Mouse (Mus musculus): ENCODE measurements around the gene Tbc1d14. TPM values are rescaled to one million over a fixed set of nuclear protein-coding genes. Genes with fewer than 3 reads are reported as not detected.

The Tbc1d14 gene
- 39.7 and 41.6 TPM in 2 replicates for polyA plus RNA-seq (2015; fragmentation: Nextera tagmentation; extraction: Ambion mirVana)

- ATAC-seq (replicated peaks; ENCODE audit: low FRiP score, low read depth), result no peak
- Histone ChIP-seq H3K27me3 (ENCODE audit: insufficient read depth, low read length) (no peaks in the 10 kb centered on the region), H3K36me3 (ENCODE audit: insufficient read depth, low read length) (no peaks in the 10 kb centered on the region), H3K4me3 (replicated peaks; ENCODE audit: low read depth, low read length) (no peak within 1 kb of the TSS), H3K9ac (ENCODE audit: low read depth, low read length) (no peak within 1 kb of the TSS), H3K9me3 (replicated peaks; ENCODE audit: low read length) (no peaks in the 10 kb centered on the region), H3K4me2 (ENCODE audit: low read length) (no peak within 1 kb of the TSS), H3K4me1 (replicated peaks; ENCODE audit: insufficient read depth, low read length) (no peaks in the 10 kb centered on the region), H3K27ac (no peak within 1 kb of the TSS)
- DNase-seq (ENCODE audit: low spot score), result no peak
- WGBS, result 78% methylated on average over 5 of the region's 5 CpGs
- no peak for TF ChIP-seq CTCF (IDR thresholded peaks at IDR 0.05; ENCODE audit: low read depth)
Measured at GRCm38 (mm10) chr5:36593176-36593575, at the start of gene Tbc1d14. Gene Tbc1d14, minus strand, starts transcription at chr5:36593276.

GRCm38 (mm10) chr5:36625612-36626011 lies 32.5 kb upstream of the Tbc1d14 start:
- H3K4me3 ChIP-seq (replicated peaks; ENCODE audit: low read depth, low read length), result no peak overlapping the region
- no peak overlapping the region for H3K27ac ChIP-seq
- no peak overlapping the region for H3K4me2 ChIP-seq (ENCODE audit: low read length)
- ATAC-seq (replicated peaks; ENCODE audit: low FRiP score, low read depth), result no peak
- H3K4me1 ChIP-seq (replicated peaks; ENCODE audit: insufficient read depth, low read length), result no peaks in the 10 kb centered on the region; the same call in 1 of the 2 replicates
- H3K9me3 ChIP-seq (replicated peaks; ENCODE audit: low read length), result no peaks in the 10 kb centered on the region
- no peaks in the 10 kb centered on the region for H3K27me3 ChIP-seq (ENCODE audit: insufficient read depth, low read length)
- DNase-seq (ENCODE audit: low spot score), result no peak
- no peak overlapping the region for H3K9ac ChIP-seq (ENCODE audit: low read depth, low read length)
- WGBS, result 49% methylated on average over 5 of the region's 5 CpGs
- no peak for TF ChIP-seq CTCF (IDR thresholded peaks at IDR 0.05; ENCODE audit: low read depth)
- H3K36me3 ChIP-seq (ENCODE audit: insufficient read depth, low read length), result 0 out of 2 replicates have a peak, but pooled peaks cover 2% of the 10 kb centered on the region

- Histone ChIP-seq H3K36me3 (ENCODE audit: insufficient read depth, low read length) (0 out of 2 replicates have a peak, but pooled peaks cover 2% of the 10 kb centered on the region), H3K27ac (no peak overlapping the region), H3K4me1 (replicated peaks; ENCODE audit: insufficient read depth, low read length) (no peaks in the 10 kb centered on the region; the same call in 1 of the 2 replicates), H3K27me3 (ENCODE audit: insufficient read depth, low read length) (no peaks in the 10 kb centered on the region), H3K9ac (ENCODE audit: low read depth, low read length) (no peak overlapping the region), H3K9me3 (replicated peaks; ENCODE audit: low read length) (no peaks in the 10 kb centered on the region), H3K4me2 (ENCODE audit: low read length) (no peak overlapping the region), H3K4me3 (replicated peaks; ENCODE audit: low read depth, low read length) (no peak overlapping the region)
- DNase-seq (ENCODE audit: low spot score), result no peak
- WGBS, result 76% methylated on average over 5 of the region's 5 CpGs
- ATAC-seq (replicated peaks; ENCODE audit: low FRiP score, low read depth), result no peak
- no peak for TF ChIP-seq CTCF (IDR thresholded peaks at IDR 0.05; ENCODE audit: low read depth)
Measured at GRCm38 (mm10) chr5:36623670-36624069, 30.6 kb upstream of the Tbc1d14 start.

GRCm38 (mm10) chr5:36621058-36621449 lies 28.0 kb upstream of the Tbc1d14 start:
- Histone ChIP-seq H3K9ac (ENCODE audit: low read depth, low read length) (no peak overlapping the region), H3K36me3 (ENCODE audit: insufficient read depth, low read length) (peaks cover 16% of the 10 kb centered on the region), H3K27me3 (ENCODE audit: insufficient read depth, low read length) (no peaks in the 10 kb centered on the region), H3K4me2 (ENCODE audit: low read length) (no peak overlapping the region), H3K4me1 (replicated peaks; ENCODE audit: insufficient read depth, low read length) (no peaks in the 10 kb centered on the region; the same call in 1 of the 2 replicates), H3K4me3 (replicated peaks; ENCODE audit: low read depth, low read length) (no peak overlapping the region), H3K27ac (peak overlapping the region; percentile 31; the same call in 1 of the 2 replicates), H3K9me3 (replicated peaks; ENCODE audit: low read length) (no peaks in the 10 kb centered on the region)
- DNase-seq (ENCODE audit: low spot score) (no peak), ATAC-seq (replicated peaks; ENCODE audit: low FRiP score, low read depth) (no peak)
- no peak for TF ChIP-seq CTCF (IDR thresholded peaks at IDR 0.05; ENCODE audit: low read depth)
- 74% methylated on average over 5 of the region's 5 CpGs for WGBS

GRCm38 (mm10) chr5:36620409-36621057 lies 27.5 kb upstream of the Tbc1d14 start:
- H3K4me2 ChIP-seq (ENCODE audit: low read length), result no peak overlapping the region
- DNase-seq (ENCODE audit: low spot score) (peak; percentile 54), ATAC-seq (replicated peaks; ENCODE audit: low FRiP score, low read depth) (no peak)

GRCm38 (mm10) chr5:36618890-36619289 lies 25.8 kb upstream of the Tbc1d14 start:
- TF ChIP-seq CTCF (IDR thresholded peaks at IDR 0.05; ENCODE audit: low read depth), result no peak
- no peak for ATAC-seq (replicated peaks; ENCODE audit: low FRiP score, low read depth)
- Histone ChIP-seq H3K9me3 (replicated peaks; ENCODE audit: low read length) (no peaks in the 10 kb centered on the region), H3K4me1 (replicated peaks; ENCODE audit: insufficient read depth, low read length) (no peaks in the 10 kb centered on the region; the same call in 1 of the 2 replicates), H3K9ac (ENCODE audit: low read depth, low read length) (no peak overlapping the region), H3K27me3 (ENCODE audit: insufficient read depth, low read length) (no peaks in the 10 kb centered on the region), H3K27ac (no peak overlapping the region), H3K4me2 (ENCODE audit: low read length) (no peak overlapping the region), H3K36me3 (ENCODE audit: insufficient read depth, low read length) (peaks cover 37% of the 10 kb centered on the region), H3K4me3 (replicated peaks; ENCODE audit: low read depth, low read length) (no peak overlapping the region)
- DNase-seq (ENCODE audit: low spot score), result no peak
- 90% methylated on average over 5 of the region's 5 CpGs for WGBS

More at GRCm38 (mm10) chr5:36620409-36621057, 27.5 kb upstream of the Tbc1d14 start:
- H3K9ac ChIP-seq (ENCODE audit: low read depth, low read length), result no peak overlapping the region
- no peak for TF ChIP-seq CTCF (IDR thresholded peaks at IDR 0.05; ENCODE audit: low read depth)
- 70% methylated on average over 8 of the region's 8 CpGs for WGBS
- no peak overlapping the region for H3K4me3 ChIP-seq (replicated peaks; ENCODE audit: low read depth, low read length)
- H3K27me3 ChIP-seq (ENCODE audit: insufficient read depth, low read length), result no peaks in the 10 kb centered on the region
- H3K9me3 ChIP-seq (replicated peaks; ENCODE audit: low read length), result no peaks in the 10 kb centered on the region
- peak overlapping the region; percentile 31; the same call in 1 of the 2 replicates for H3K27ac ChIP-seq
- peaks cover 21% of the 10 kb centered on the region for H3K36me3 ChIP-seq (ENCODE audit: insufficient read depth, low read length)
- H3K4me1 ChIP-seq (replicated peaks; ENCODE audit: insufficient read depth, low read length), result no peaks in the 10 kb centered on the region; the same call in 1 of the 2 replicates
